Mouse (Mus musculus) hindbrain, embryonic 16.5 days (tissue): Measurements from ENCODE around the gene Galp. TPM values are rescaled to one million over a fixed set of nuclear protein-coding genes. Genes with fewer than 3 reads are reported as not detected.

ENCODE experiments used
- ATAC-seq: fragments of 200-750 bp; cut with Nextera tagmentation; 2 replicates; pipeline ENCODE4 v1.8.0; 2017; ENCODE audit warnings: moderate TSS enrichment, moderate library complexity
- H3K27ac ChIP-seq: fragments of 300-500 bp; sonication (generic); 2 replicates; pipeline ENCODE4 v1.5.1; 2014; ENCODE audit warnings: low read depth, mild to moderate bottlenecking, control low read depth, low read length, moderate library complexity
- H3K27me3 ChIP-seq: fragments of 300-500 bp; sonication (generic); replicated peaks from 2 replicates; pipeline ENCODE4 v1.6.1; 2014; ENCODE audit warnings: low read length; ENCODE audit not compliant: control insufficient read depth, insufficient read depth
- H3K36me3 ChIP-seq: fragments of 300-500 bp; sonication (generic); 2 replicates; pipeline ENCODE4 v1.6.1; 2014; ENCODE audit warnings: mild to moderate bottlenecking, low read length, moderate library complexity, mixed read lengths; ENCODE audit not compliant: control insufficient read depth, insufficient read depth
- H3K4me1 ChIP-seq: fragments of 300-500 bp; sonication (generic); 2 replicates; pipeline ENCODE4 v1.6.1; 2014; ENCODE audit warnings: low read depth, low read length; ENCODE audit not compliant: control insufficient read depth, insufficient read depth
- H3K4me2 ChIP-seq: fragments of 300-500 bp; sonication (generic); 2 replicates; pipeline ENCODE4 v1.6.1; 2014; ENCODE audit warnings: mild to moderate bottlenecking, low read length, control low read depth, moderate library complexity
- H3K4me3 ChIP-seq: fragments of 300-500 bp; sonication (generic); 2 replicates; pipeline ENCODE4 v1.5.1; 2014; ENCODE audit warnings: mild to moderate bottlenecking, low read length, control low read depth, moderate library complexity
- H3K9ac ChIP-seq: fragments of 300-500 bp; sonication (generic); 2 replicates; pipeline ENCODE4 v1.6.1; 2014; ENCODE audit warnings: low read depth, mild to moderate bottlenecking, control low read depth, low read length, moderate library complexity
- H3K9me3 ChIP-seq: fragments of 300-500 bp; sonication (generic); 2 replicates; pipeline ENCODE4 v1.6.1; 2014; ENCODE audit warnings: mild to moderate bottlenecking, low read length, moderate library complexity; ENCODE audit not compliant: control insufficient read depth
- WGBS: fragments of 180-500 bp; shearing (Covaris S2); extraction: QIAGEN DNeasy Blood & Tissue Kit; methylation state at CpG from one replicate; pipeline ENCODE4 v1.1.7; 2014; 5-methylcytosine and 5-hydroxymethylcytosine counted together
- polyA plus RNA-seq: library from polyadenylated mRNA; unstranded; fragments of >200 nt; fragmentation: Nextera tagmentation; extraction: Ambion mirVana; gene quantifications from 2 replicates; pipeline ENCODE4 v1.2.1, GENCODE M21; 2015

Galp gene
- polyA plus RNA-seq = not detected in 2 replicates

GRCm38 (mm10) chr7:6196790-6197189, at the start of gene Galp:
Gene Galp, plus strand, starts transcription at chr7:6197090.
- H3K9ac ChIP-seq = no peak within 1 kb of the TSS
- H3K4me2 ChIP-seq = no peak within 1 kb of the TSS
- no peaks in the 10 kb centered on the region; the same call in 1 of the 2 replicates for H3K9me3 ChIP-seq
- WGBS = 67% methylated on average over 3 of the region's 3 CpGs
- no peaks in the 10 kb centered on the region for H3K36me3 ChIP-seq
- H3K4me3 ChIP-seq = no peak within 1 kb of the TSS
- H3K27ac ChIP-seq = no peak within 1 kb of the TSS
- H3K4me1 ChIP-seq = no peaks in the 10 kb centered on the region
- ATAC-seq = no peak
- no peaks in the 10 kb centered on the region for H3K27me3 ChIP-seq

- H3K9ac ChIP-seq = no peak overlapping the region
- H3K4me2 ChIP-seq = no peak overlapping the region
- H3K27me3 ChIP-seq = no peaks in the 10 kb centered on the region
- H3K36me3 ChIP-seq = no peaks in the 10 kb centered on the region
- H3K4me3 ChIP-seq = no peak overlapping the region
- no peak for ATAC-seq
- H3K9me3 ChIP-seq = no peaks in the 10 kb centered on the region
- no peak overlapping the region for H3K27ac ChIP-seq
- peaks cover 10% of the 10 kb centered on the region for H3K4me1 ChIP-seq
- 80% methylated on average over 5 of the region's 5 CpGs for WGBS
These were observed 49.2 kb upstream of the Galp start for GRCm38 (mm10) chr7:6147688-6148087.

GRCm38 (mm10) chr7:6151266-6151665, 45.6 kb upstream of the Galp start:
- H3K4me2 ChIP-seq = no peak overlapping the region
- H3K4me1 ChIP-seq = peaks cover 27% of the 10 kb centered on the region
- ATAC-seq = no peak
- no peaks in the 10 kb centered on the region for H3K36me3 ChIP-seq
- 87% methylated on average over 1 of the region's 1 CpGs for WGBS
- H3K4me3 ChIP-seq = no peak overlapping the region
- H3K27me3 ChIP-seq = no peaks in the 10 kb centered on the region
- no peak overlapping the region for H3K9ac ChIP-seq
- no peaks in the 10 kb centered on the region for H3K9me3 ChIP-seq
- no peak overlapping the region for H3K27ac ChIP-seq

- H3K4me3 ChIP-seq = no peak overlapping the region
- H3K4me1 ChIP-seq = peaks cover 33% of the 10 kb centered on the region
- 72% methylated on average over 3 of the region's 3 CpGs for WGBS
These were observed 44.9 kb upstream of the Galp start for GRCm38 (mm10) chr7:6152036-6152435.

GRCm38 (mm10) chr7:6153131-6153530, 43.8 kb upstream of the Galp start:
- ATAC-seq = no peak
- H3K27ac ChIP-seq = no peak overlapping the region
- H3K4me3 ChIP-seq = no peak overlapping the region
- H3K4me2 ChIP-seq = no peak overlapping the region
- no peaks in the 10 kb centered on the region for H3K9me3 ChIP-seq
- peaks cover 30% of the 10 kb centered on the region for H3K4me1 ChIP-seq
- WGBS = 92% methylated on average over 3 of the region's 3 CpGs
- no peaks in the 10 kb centered on the region for H3K36me3 ChIP-seq
- H3K9ac ChIP-seq = no peak overlapping the region
- H3K27me3 ChIP-seq = no peaks in the 10 kb centered on the region

More at GRCm38 (mm10) chr7:6152036-6152435, 44.9 kb upstream of the Galp start:
- Histone ChIP-seq H3K4me2 (no peak overlapping the region), H3K27me3 (no peaks in the 10 kb centered on the region), H3K27ac (no peak overlapping the region), H3K9ac (no peak overlapping the region), H3K9me3 (no peaks in the 10 kb centered on the region), H3K36me3 (no peaks in the 10 kb centered on the region)
- ATAC-seq = no peak

- Histone ChIP-seq H3K27me3 (no peaks in the 10 kb centered on the region), H3K4me3 (peak overlapping the region; percentile 79; the same call in 1 of the 2 replicates), H3K9ac (peak overlapping the region; percentile 88; the same call in 1 of the 2 replicates), H3K4me2 (peak overlapping the region; percentile 95), H3K27ac (no peak overlapping the region), H3K9me3 (no peaks in the 10 kb centered on the region), H3K36me3 (no peaks in the 10 kb centered on the region), H3K4me1 (peaks cover 30% of the 10 kb centered on the region)
- no peak for ATAC-seq
- 75% methylated on average over 5 of the region's 5 CpGs for WGBS
These were observed 42.7 kb upstream of the Galp start for GRCm38 (mm10) chr7:6154164-6154563.

GRCm38 (mm10) chr7:6155031-6155872, 41.6 kb upstream of the Galp start:
- ATAC-seq = peak; percentile 75
- WGBS = 1% methylated on average over 66 of the region's 85 CpGs
- no peaks in the 10 kb centered on the region for H3K9me3 ChIP-seq

GRCm38 (mm10) chr7:6155901-6156411, 40.9 kb upstream of the Galp start, which contains the start of gene Zfp787:
Gene Zfp787, minus strand, starts transcription at chr7:6155997.
- no peaks in the 10 kb centered on the region for H3K36me3 ChIP-seq
- ATAC-seq = peak; percentile 97
- WGBS = 0% methylated on average over 49 of the region's 54 CpGs
- H3K4me3 ChIP-seq = peak within 1 kb of the TSS; percentile 79
- H3K27me3 ChIP-seq = no peaks in the 10 kb centered on the region
- H3K9me3 ChIP-seq = no peaks in the 10 kb centered on the region
- H3K4me1 ChIP-seq = peaks cover 30% of the 10 kb centered on the region
- H3K27ac ChIP-seq = peak within 1 kb of the TSS; percentile 98
- peak within 1 kb of the TSS; percentile 95 for H3K4me2 ChIP-seq
- peak within 1 kb of the TSS; percentile 88 for H3K9ac ChIP-seq

More at GRCm38 (mm10) chr7:6155031-6155872, 41.6 kb upstream of the Galp start:
- no peaks in the 10 kb centered on the region for H3K36me3 ChIP-seq
- H3K4me2 ChIP-seq = peak overlapping the region; percentile 95
- H3K9ac ChIP-seq = peak overlapping the region; percentile 88
- peak overlapping the region; percentile 79 for H3K4me3 ChIP-seq
- peak overlapping the region; percentile 98 for H3K27ac ChIP-seq
- H3K4me1 ChIP-seq = peaks cover 30% of the 10 kb centered on the region
- H3K27me3 ChIP-seq = no peaks in the 10 kb centered on the region

GRCm38 (mm10) chr7:6156901-6157472, 39.9 kb upstream of the Galp start:
- no peak for ATAC-seq
- peaks cover 28% of the 10 kb centered on the region for H3K4me1 ChIP-seq
- H3K9ac ChIP-seq = peak overlapping the region; percentile 88
- 75% methylated on average over 9 of the region's 9 CpGs for WGBS
- no peaks in the 10 kb centered on the region for H3K36me3 ChIP-seq
- no peaks in the 10 kb centered on the region for H3K9me3 ChIP-seq
- H3K27ac ChIP-seq = no peak overlapping the region; the same call in 1 of the 2 replicates
- peak overlapping the region; percentile 81 for H3K4me2 ChIP-seq
- H3K4me3 ChIP-seq = no peak overlapping the region
- H3K27me3 ChIP-seq = no peaks in the 10 kb centered on the region
